Mouse (Mus musculus) megakaryocyte, embryonic 14.5 days (primary cell): ENCODE measurements around the gene Nkx1-2.

Source experiments
- FLI1 ChIP-seq: IDR thresholded peaks from 2 replicates; pipeline ENCODE4 v1.6.1; 2012; ENCODE audit warnings: low read length, inconsistent platforms, mixed read lengths
- GATA1 ChIP-seq: IDR thresholded peaks from 3 replicates; pipeline ENCODE4 v1.6.1; 2012; ENCODE audit warnings: mixed read lengths, low read length, inconsistent platforms, borderline replicate concordance

DNA sequence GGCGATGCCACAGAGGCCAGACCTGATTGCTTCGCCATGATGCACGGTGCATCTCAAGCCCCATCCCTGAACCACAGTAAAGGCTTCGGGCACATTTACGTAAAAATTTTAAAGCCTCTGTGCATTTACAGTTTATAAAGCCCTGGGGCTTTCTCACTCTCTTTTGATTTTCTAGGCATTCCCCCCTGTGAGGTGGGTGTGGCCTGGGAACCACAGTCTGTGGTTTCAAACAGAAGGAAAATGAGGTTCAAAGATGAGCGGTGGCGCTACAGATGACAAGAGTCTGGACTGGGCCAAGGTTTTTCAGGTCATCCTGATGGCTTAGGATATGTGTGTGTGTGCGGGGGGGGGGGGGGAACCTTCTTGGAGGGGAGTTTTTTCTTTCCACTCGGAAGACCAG, 589 bp upstream of the Nkx1-2 start:
- no peak for TF ChIP-seq GATA1
- TF ChIP-seq FLI1, result no peak
